Mouse (Mus musculus) layer of hippocampus, postnatal 36 days (tissue): ENCODE measurements at regions not wholly inside any gene's neighbourhood (a gene's known extent, or its start where the extent isn't known, plus 50 kb on each side); places are given as distances from the start of the nearest gene placed in this dataset.
A peak's percentile ranks its signal among the peaks of the same experiment; 100 is the strongest.

Source experiments
- DNase-seq, 2 experiments: peaks; one replicate each; pipeline ENCODE4 v3.0.0; 2022

- no peak for DNase-seq
These were observed 526.9 kb downstream of the 1700017N19Rik start for GRCm38 (mm10) chr10:101117158-101117557.

DNA sequence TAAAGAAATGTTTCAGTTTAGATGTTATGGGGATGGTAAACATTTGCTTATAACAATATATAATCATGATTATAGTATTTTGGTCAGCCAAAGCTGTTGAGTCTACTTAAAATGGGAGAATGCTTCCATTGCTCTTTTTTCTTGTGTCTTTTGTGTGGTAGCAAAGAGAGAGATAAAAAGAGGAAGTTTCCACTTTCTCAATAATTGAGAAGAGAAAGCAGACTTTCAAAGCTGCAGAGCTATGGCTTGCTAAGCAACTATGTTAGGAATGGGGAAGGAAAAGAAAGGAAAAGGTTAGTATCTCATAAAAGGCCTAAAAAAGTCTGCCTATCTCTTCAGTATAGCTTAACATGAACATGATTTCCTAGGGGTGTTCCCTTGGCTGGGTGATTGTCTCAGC lies 529.9 kb downstream of the 1700017N19Rik start:
- DNase-seq, result no peak

DNA sequence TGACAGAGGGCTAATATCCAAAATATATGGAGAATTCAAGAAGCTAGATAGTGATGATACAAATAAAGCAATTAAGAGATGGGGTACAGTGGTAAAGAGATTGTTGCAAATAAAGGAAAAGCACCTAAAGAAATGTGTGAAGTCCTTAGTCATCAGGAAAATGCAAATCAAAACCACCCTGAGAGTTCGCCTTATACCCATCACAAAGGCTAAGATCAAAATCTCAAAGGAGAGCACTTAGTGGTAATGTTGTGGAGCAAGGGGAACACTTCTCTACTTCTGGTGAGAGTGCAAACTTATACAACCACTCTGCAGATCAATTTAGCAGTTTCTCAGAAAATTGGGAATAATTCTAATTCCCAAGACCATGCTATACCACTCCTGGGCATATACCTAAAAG lies 514.2 kb upstream of the Mgat4c start:
- no peak for DNase-seq

GRCm38 (mm10) chr10:101171826-101172225 lies 509.5 kb upstream of the Mgat4c start:
- DNase-seq, result no peak

DNA sequence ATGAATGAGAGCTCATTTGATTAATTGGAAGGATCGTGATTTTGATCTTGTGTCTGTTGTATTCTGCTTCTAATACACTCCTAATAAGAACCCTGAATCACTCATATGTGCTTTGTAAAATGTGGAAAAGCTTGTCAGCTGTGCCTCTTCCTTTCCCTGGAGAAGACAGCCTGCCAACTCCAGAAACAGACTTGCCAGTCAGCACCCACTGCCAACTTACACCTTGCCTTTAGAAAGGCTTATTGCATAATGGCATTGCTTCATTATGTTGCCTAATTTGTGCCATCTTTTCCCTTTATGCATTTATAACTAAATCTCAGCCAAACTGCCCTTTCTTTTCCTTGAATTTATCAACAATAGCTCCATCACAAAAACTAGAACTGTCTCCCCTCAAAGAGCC lies 492.1 kb upstream of the Mgat4c start:
- DNase-seq, result peak; percentile 21 to 27
